Mouse (Mus musculus) heart, embryonic 14.5 days (tissue): ENCODE data around the gene Babam1. TPM values are rescaled to one million over a fixed set of nuclear protein-coding genes. Genes with fewer than 3 reads are reported as not detected.
A peak's percentile ranks its signal among the peaks of the same experiment; 100 is the strongest.

Source experiments
- ATAC-seq: fragments of 200-750 bp; cut with Nextera tagmentation; 2 replicates; pipeline ENCODE4 v1.8.0; 2017; ENCODE audit warnings: low read depth, moderate TSS enrichment; ENCODE audit not compliant: insufficient number of reproducible peaks, insufficient read depth, low FRiP score
- H3K27ac ChIP-seq, 2 experiments: fragments of 200-500 bp in 1 of 2; fragments of 300-500 bp in 1 of 2; sonication (generic) in 1 of 2; replicated peaks in 1 of 2; 2 replicates each; pipeline ENCODE4 v1.5.1; 2012 to 2014; ENCODE audit warnings: low read depth in 2 of 2, low read length in 2 of 2, control low read depth in 1 of 2, mild to moderate bottlenecking in 1 of 2, mixed read lengths in 1 of 2; ENCODE audit not compliant: control insufficient read depth in 1 of 2, insufficient read depth in 1 of 2
- H3K27me3 ChIP-seq: fragments of 300-500 bp; sonication (generic); 2 replicates; pipeline ENCODE4 v1.6.1; 2014; ENCODE audit warnings: mild to moderate bottlenecking, low read length, control low read depth; ENCODE audit not compliant: control insufficient read depth, insufficient read depth
- H3K36me3 ChIP-seq: fragments of 300-500 bp; sonication (generic); 2 replicates; pipeline ENCODE4 v1.6.1; 2014; ENCODE audit warnings: mild to moderate bottlenecking, control low read depth, low read length, mixed read lengths; ENCODE audit not compliant: control insufficient read depth, insufficient read depth
- H3K4me1 ChIP-seq, 2 experiments: fragments of 200-500 bp in 1 of 2; fragments of 300-500 bp in 1 of 2; sonication (generic) in 1 of 2; 2 replicates each; pipeline ENCODE4 v1.6.1; 2012 to 2014; ENCODE audit warnings: low read length in 2 of 2, control low read depth in 1 of 2, mixed read lengths in 1 of 2; ENCODE audit not compliant: control insufficient read depth in 2 of 2, insufficient read depth in 2 of 2
- H3K4me2 ChIP-seq: fragments of 300-500 bp; sonication (generic); 2 replicates; pipeline ENCODE4 v1.6.1; 2014; ENCODE audit warnings: mild to moderate bottlenecking, low read length
- H3K4me3 ChIP-seq, 2 experiments: fragments of 200-500 bp in 1 of 2; fragments of 300-500 bp in 1 of 2; sonication (generic) in 1 of 2; 2 replicates each; pipeline ENCODE4 v1.5.1; 2012 to 2014; ENCODE audit warnings: low read length in 2 of 2, mild to moderate bottlenecking in 2 of 2, control low read depth in 1 of 2, low read depth in 1 of 2, moderate library complexity in 1 of 2; ENCODE audit not compliant: control insufficient read depth in 1 of 2, insufficient read depth in 1 of 2
- H3K9ac ChIP-seq: fragments of 300-500 bp; sonication (generic); 2 replicates; pipeline ENCODE4 v1.6.1; 2014; ENCODE audit warnings: mild to moderate bottlenecking, low read length
- H3K9me3 ChIP-seq: fragments of 300-500 bp; sonication (generic); 2 replicates; pipeline ENCODE4 v1.6.1; 2016; ENCODE audit warnings: low read length, control low read depth; ENCODE audit not compliant: control insufficient read depth
- WGBS: fragments of 180-500 bp; shearing (Covaris S2); extraction: QIAGEN DNeasy Blood & Tissue Kit; methylation state at CpG from one replicate; pipeline ENCODE4 v1.1.7; 2014; 5-methylcytosine and 5-hydroxymethylcytosine counted together
- polyA plus RNA-seq: library from polyadenylated mRNA; unstranded; fragments of >200 nt; fragmentation: Nextera tagmentation; extraction: Ambion mirVana; gene quantifications from 2 replicates; pipeline ENCODE4 v1.2.1, GENCODE M21; 2014

Babam1 gene
- polyA plus RNA-seq = 84.5 and 86.1 TPM in 2 replicates

DNA sequence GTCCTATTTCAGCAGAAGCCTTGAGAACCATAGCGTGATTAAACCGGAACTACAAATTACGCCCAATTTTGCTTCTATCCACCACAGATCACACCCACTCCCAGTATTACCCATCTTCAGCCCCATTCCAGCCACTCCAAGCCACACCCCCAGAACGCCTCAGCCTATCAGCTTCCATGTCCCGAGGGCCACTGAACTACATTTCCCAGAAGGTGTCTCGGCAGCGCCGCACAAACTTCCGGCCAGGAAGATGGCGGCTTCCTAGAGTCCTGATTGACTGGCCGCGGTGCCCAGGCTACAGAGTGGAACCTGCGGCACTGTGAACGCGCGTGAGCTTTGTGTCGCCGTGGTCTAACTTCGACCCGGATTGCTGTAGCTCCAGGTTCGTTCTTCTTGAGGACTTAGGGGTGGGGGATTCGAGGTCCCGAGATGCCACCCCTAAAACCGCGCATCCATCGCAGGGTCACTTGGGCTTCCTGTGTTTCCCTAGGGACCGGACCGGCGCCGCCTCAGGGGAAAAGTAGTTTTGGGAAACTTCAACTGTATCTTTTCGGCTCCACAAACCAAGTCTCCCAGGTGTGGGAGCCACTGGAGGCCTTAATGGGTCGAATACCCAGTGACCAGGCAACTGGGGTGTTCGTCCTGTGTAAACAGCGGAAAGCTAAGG lies at the start of gene Babam1:
Gene Babam1, plus strand, starts transcription at position 223 of the 667 bp plus-strand sequence.
- peaks cover 29% of the 10 kb centered on the region for H3K36me3 ChIP-seq
- H3K4me1 ChIP-seq = peaks cover 10 to 12% of the 10 kb centered on the region in 2 experiments
- under 1% methylated on average over 34 of the region's 34 CpGs for WGBS

DNA sequence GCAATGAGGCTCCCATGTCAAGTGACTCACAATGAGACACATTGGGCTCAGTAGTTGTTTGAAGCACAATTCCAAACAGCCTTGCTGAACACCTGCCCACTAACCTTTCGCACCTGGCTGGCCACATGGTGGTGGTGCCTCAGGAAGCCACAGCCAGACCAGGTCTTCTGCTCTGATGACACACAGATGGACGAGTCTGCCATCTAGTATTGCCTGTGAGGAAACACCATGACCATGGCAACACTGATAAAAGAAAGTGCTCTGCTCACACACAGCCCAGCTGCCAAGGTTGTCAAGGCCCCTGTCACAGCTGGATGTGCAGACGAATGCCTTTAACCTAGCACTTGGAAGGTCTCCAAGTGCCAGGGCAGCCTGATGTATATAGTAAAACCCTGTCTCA lies 45.5 kb upstream of the Babam1 start:
- ATAC-seq = no peak
- WGBS = 37% methylated on average over 3 of the region's 3 CpGs

More for the DNA sequence above, at the start of gene Babam1:
- H3K4me2 ChIP-seq = peak within 1 kb of the TSS; percentile 87
- peak within 1 kb of the TSS; percentile 84 to 89 for H3K4me3 ChIP-seq
- ATAC-seq = peak; percentile 86
- no peaks in the 10 kb centered on the region for H3K27me3 ChIP-seq
- H3K9me3 ChIP-seq = no peaks in the 10 kb centered on the region
- peak within 1 kb of the TSS; percentile 84 for H3K9ac ChIP-seq
- H3K27ac ChIP-seq = peak within 1 kb of the TSS; percentile 65 to 86

DNA sequence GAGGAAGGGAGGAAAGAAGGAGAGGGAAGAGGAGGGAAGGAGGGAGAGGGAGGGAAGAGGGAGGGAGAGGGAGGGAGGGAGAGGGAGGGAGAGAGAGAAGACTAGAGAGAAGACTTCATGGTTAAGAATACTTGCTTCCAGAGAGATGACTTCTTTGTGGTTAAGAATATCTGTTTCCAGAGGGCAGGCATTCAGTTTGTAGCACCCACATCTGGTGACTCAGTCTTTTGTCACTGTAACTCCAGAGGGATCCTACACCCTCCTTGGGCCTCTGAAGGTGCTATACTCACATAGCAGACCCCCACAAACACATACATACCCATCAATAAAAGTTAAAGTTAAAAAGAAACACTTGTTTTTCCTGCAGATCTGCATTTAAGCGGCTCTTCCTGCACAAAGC lies 45.1 kb upstream of the Babam1 start:
- H3K9ac ChIP-seq = no peak overlapping the region
- no peaks in the 10 kb centered on the region for H3K27me3 ChIP-seq
- WGBS = 96% methylated on average over 1 of the region's 1 CpGs
- no peak overlapping the region for H3K27ac ChIP-seq
- ATAC-seq = no peak
- H3K36me3 ChIP-seq = peaks cover 98% of the 10 kb centered on the region
- no peaks in the 10 kb centered on the region for H3K9me3 ChIP-seq
- H3K4me2 ChIP-seq = no peak overlapping the region
- no peak overlapping the region for H3K4me3 ChIP-seq
- H3K4me1 ChIP-seq = no peaks in the 10 kb centered on the region

More for the DNA sequence above, 45.5 kb upstream of the Babam1 start:
- Histone ChIP-seq H3K4me1 (no peaks in the 10 kb centered on the region), H3K9ac (no peak overlapping the region), H3K4me3 (no peak overlapping the region), H3K36me3 (peaks cover 98% of the 10 kb centered on the region), H3K27ac (no peak overlapping the region), H3K27me3 (no peaks in the 10 kb centered on the region), H3K9me3 (no peaks in the 10 kb centered on the region), H3K4me2 (no peak overlapping the region)

GRCm38 (mm10) chr8:71358026-71358425 lies 38.6 kb upstream of the Babam1 start:
- Histone ChIP-seq H3K4me2 (no peak overlapping the region), H3K9ac (no peak overlapping the region), H3K27ac (no peak overlapping the region), H3K4me3 (no peak overlapping the region), H3K4me1 (no peaks in the 10 kb centered on the region), H3K27me3 (no peaks in the 10 kb centered on the region), H3K9me3 (no peaks in the 10 kb centered on the region), H3K36me3 (peaks cover 86% of the 10 kb centered on the region)
- no peak for ATAC-seq
- 86% methylated on average over 3 of the region's 3 CpGs for WGBS

DNA sequence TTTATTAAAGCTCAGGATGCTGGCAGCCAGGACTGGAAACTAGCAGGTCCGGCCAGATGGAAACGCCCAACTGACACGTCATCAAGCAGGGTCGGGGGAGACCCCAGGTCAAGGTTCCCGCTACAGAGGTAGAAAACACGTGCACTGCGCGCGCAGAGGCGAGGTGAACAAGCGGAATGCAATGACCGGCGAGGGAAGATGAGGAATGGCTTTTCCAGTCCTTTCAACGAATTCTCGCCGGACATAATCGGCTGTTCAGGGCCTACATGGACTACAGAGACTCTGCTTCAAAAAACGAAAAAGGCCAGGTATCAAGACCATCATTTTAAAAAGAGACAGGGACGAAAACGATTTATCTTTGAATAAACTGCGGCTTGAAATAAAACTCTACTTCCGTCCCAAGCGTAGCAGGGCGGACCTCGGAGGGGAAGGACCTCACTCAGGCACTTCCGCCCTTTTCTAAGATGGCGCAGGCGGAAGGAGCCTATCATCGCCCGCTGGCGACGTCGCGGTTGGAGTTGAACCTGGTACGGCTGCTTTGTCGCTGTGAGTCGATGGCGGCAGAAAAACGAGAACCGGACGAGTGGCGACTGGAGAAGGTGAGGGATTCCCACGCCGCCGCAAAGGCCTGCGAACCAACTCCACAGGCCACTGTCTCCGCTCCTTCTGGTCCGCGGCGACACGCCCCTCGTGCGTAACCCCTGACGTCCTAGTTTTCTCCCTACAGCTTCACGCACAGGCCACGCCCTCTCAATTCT lies 29.7 kb upstream of the Babam1 start, which contains the start of gene Use1:
Gene Use1, plus strand, starts transcription at position 78 of the 758 bp plus-strand sequence.
- WGBS = under 1% methylated on average over 56 of the region's 56 CpGs

DNA sequence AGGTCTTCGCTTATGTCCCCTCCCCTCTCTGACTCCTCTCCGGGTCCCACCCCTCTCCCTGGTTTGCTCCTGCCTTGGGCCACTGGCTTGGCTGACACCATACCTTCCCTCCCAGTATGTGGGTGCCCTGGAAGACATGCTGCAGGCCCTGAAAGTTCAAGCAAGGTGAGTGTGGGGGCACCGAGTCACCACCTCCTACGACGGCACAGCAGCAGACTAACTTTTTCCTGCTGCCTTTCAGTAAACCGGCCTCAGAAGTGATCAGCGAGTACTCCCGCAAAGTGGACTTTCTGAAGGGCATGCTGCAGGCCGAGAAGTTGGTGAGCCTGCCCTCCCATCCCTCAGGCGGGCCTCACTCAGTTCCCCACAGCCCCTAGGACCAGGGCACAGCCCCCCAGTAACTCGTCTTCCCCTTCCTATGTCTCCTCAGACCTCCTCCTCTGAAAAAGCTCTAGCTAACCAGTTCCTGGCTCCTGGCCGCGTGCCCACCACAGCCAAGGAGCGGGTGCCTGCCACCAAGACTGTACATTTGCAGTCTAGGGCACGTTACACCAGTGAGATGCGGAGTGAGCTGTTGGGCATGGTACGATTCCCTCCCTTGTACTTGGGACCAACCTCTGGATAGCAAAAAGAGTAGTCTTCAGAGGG lies 29.0 kb upstream of the Babam1 start:
- Histone ChIP-seq H3K4me1 (peaks cover 4 to 24% of the 10 kb centered on the region in 2 experiments), H3K9ac (peak overlapping the region; percentile 86), H3K4me2 (peak overlapping the region; percentile 70), H3K27me3 (no peaks in the 10 kb centered on the region), H3K4me3 (peak overlapping the region; percentile 66 to 80), H3K36me3 (peaks cover 14% of the 10 kb centered on the region), H3K9me3 (no peaks in the 10 kb centered on the region), H3K27ac (peak overlapping the region; percentile 89 to 95)
- 40% methylated on average over 17 of the region's 17 CpGs for whole genome bisulfite sequencing
- no peak; the same call in 1 of the 2 replicates for ATAC-seq

More for the DNA sequence above, 29.7 kb upstream of the Babam1 start, which contains the start of gene Use1:
- H3K27ac ChIP-seq = peak within 1 kb of the TSS; percentile 89 to 95
- H3K27me3 ChIP-seq = no peaks in the 10 kb centered on the region
- H3K4me1 ChIP-seq = peaks cover 4 to 24% of the 10 kb centered on the region in 2 experiments
- no peaks in the 10 kb centered on the region for H3K9me3 ChIP-seq
- peak within 1 kb of the TSS; percentile 70 for H3K4me2 ChIP-seq
- peak within 1 kb of the TSS; percentile 86 for H3K9ac ChIP-seq
- peaks cover 14% of the 10 kb centered on the region for H3K36me3 ChIP-seq
- H3K4me3 ChIP-seq = peak within 1 kb of the TSS; percentile 66 to 80
- ATAC-seq = peak; percentile 74; the same call in 1 of the 2 replicates

DNA sequence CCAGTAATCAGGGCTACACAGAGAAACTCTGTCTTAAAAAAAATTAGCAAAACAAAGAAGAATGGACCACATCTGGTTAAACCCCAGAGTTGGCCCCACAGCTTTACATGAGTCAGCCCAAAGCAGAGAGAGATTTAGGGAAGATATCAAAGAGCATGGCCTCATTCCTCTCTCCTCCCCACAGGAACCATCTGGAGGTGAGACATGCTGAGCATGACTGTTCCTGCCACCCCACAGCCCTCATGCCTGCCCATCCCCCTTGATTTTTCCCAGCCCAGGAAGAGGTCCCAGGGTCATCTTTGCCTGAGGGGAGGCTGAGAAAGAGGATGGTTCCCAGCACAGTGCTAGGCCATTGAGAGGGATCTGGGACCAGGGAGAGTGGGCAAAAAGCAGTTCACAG lies 28.3 kb upstream of the Babam1 start:
- no peak for ATAC-seq
- Histone ChIP-seq H3K9me3 (no peaks in the 10 kb centered on the region), H3K27ac (peak overlapping the region in 1 of 2 experiments; percentile 95; a peak in 1 of 4 replicates), H3K36me3 (peaks cover 17% of the 10 kb centered on the region), H3K4me3 (no peak overlapping the region), H3K27me3 (no peaks in the 10 kb centered on the region), H3K9ac (peak overlapping the region; percentile 86; the same call in 1 of the 2 replicates), H3K4me2 (peak overlapping the region; percentile 70), H3K4me1 (peaks cover 4 to 24% of the 10 kb centered on the region in 2 experiments)
